Mouse (Mus musculus): Measurements from ENCODE around the gene Pfkm.
A peak's percentile ranks its signal among the peaks of the same experiment; 100 is the strongest.

DNA sequence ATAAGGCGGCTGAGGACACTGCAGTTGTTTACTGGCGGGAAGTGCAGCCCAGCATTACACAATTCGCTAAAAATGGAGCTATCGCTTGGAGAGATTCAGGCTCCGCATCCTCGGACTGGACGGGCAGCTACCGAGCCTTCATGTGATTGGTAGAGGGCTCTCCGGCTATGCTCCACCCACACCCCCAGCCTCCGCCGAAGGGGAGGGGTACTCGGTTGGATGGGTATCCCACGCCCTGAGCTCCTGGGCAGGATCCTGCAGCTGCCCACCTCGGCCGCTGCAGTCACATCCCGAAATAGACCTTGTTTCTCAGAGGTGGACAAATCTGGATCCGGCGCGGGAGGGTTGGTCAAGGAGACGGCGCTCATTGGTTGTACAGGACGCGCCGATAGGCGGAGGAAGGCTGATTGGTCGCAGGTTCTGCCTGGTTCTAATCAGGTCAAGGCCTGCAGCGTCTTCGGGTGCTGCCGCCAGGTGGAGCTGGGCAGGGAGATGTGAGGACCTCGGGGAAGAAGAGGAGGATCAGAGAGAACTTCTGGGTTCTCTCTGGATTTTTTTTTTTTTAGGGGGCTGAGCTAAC, 88.8 kb downstream of the Pfkm start:
- TF ChIP-seq CTCF (IDR thresholded peaks at IDR 0.05) (peak; percentile 88), EP300 (IDR thresholded peaks at IDR 0.05) (no peak; the same call in 1 of the 2 replicates)
